Mouse (Mus musculus) myocyte (in vitro differentiated cells): ENCODE measurements around the gene Ncor2. TPM values are rescaled to one million over a fixed set of nuclear protein-coding genes. Genes with fewer than 3 reads are reported as not detected.

ENCODE experiments used
- H3K27me3 ChIP-seq: one replicate; pipeline ENCODE4 v1.6.1; 2011; ENCODE audit not compliant: control insufficient read depth, insufficient read depth, insufficient read length
- H3K36me3 ChIP-seq: one replicate; pipeline ENCODE4 v1.6.1; 2011; ENCODE audit not compliant: control insufficient read depth, insufficient read depth
- H3K4me2 ChIP-seq: one replicate; pipeline ENCODE4 v1.6.1; 2011; ENCODE audit warnings: low read depth, control low read depth
- H3K4me3 ChIP-seq: one replicate; pipeline ENCODE4 v1.5.1; 2011; ENCODE audit warnings: mild to moderate bottlenecking, control low read depth, moderate library complexity
- H3K79me2 ChIP-seq: one replicate; pipeline ENCODE4 v1.6.1; 2011; ENCODE audit not compliant: control insufficient read depth, insufficient read depth
- H3ac ChIP-seq: one replicate; pipeline ENCODE4 v1.6.1; 2011; ENCODE audit not compliant: control insufficient read depth, insufficient read length
- CEBPB ChIP-seq: IDR thresholded peaks from 2 replicates; pipeline ENCODE4 v1.6.1; 2011; ENCODE audit warnings: mild to moderate bottlenecking, moderate library complexity; ENCODE audit not compliant: poor library complexity, insufficient read depth, severe bottlenecking
- E2F4 ChIP-seq: IDR thresholded peaks from one replicate; pipeline ENCODE4 v1.6.1; 2011; ENCODE audit warnings: mild to moderate bottlenecking, control low read depth, moderate library complexity; ENCODE audit not compliant: insufficient read depth
- MAX ChIP-seq: IDR thresholded peaks from one replicate; pipeline ENCODE4 v1.6.1; 2011; ENCODE audit warnings: low read depth, mild to moderate bottlenecking, control low read depth
- MYOD1 ChIP-seq, 3 experiments: IDR thresholded peaks; one replicate each; pipeline ENCODE4 v1.6.1; 2011; ENCODE audit warnings: control low read depth in 2 of 3, low read depth in 2 of 3, mild to moderate bottlenecking in 2 of 3, moderate library complexity in 1 of 3; ENCODE audit not compliant: insufficient read length in 2 of 3, control insufficient read depth in 1 of 3
- MYOG ChIP-seq, 3 experiments: IDR thresholded peaks; one replicate each; pipeline ENCODE4 v1.6.1; 2011; ENCODE audit warnings: control low read depth in 2 of 3, low read depth in 2 of 3, mild to moderate bottlenecking in 2 of 3; ENCODE audit not compliant: insufficient read length in 2 of 3, control insufficient read depth in 1 of 3, insufficient read depth in 1 of 3
- POLR2A ChIP-seq: IDR thresholded peaks from one replicate; pipeline ENCODE4 v1.6.1; 2011; ENCODE audit warnings: low read depth, mild to moderate bottlenecking, control low read depth, moderate library complexity; ENCODE audit not compliant: insufficient read length
- POLR2AphosphoS2 ChIP-seq: IDR thresholded peaks from one replicate; pipeline ENCODE4 v1.6.1; 2011; ENCODE audit warnings: low read depth, control low read depth; ENCODE audit not compliant: insufficient read length
- REST ChIP-seq: IDR thresholded peaks from one replicate; pipeline ENCODE4 v1.6.1; 2011; ENCODE audit warnings: mild to moderate bottlenecking, control low read depth, moderate library complexity; ENCODE audit not compliant: insufficient read depth, insufficient read length
- SRF ChIP-seq: IDR thresholded peaks from one replicate; pipeline ENCODE4 v1.6.1; 2011; ENCODE audit warnings: low read depth; ENCODE audit not compliant: control insufficient read depth, insufficient read length
- TCF12 ChIP-seq: IDR thresholded peaks from one replicate; pipeline ENCODE4 v1.6.1; 2011; ENCODE audit warnings: mild to moderate bottlenecking, control low read depth; ENCODE audit not compliant: poor library complexity, insufficient read depth, severe bottlenecking
- TCF3 ChIP-seq: IDR thresholded peaks from one replicate; pipeline ENCODE4 v1.6.1; 2011; ENCODE audit warnings: low read depth, control low read depth; ENCODE audit not compliant: insufficient read length
- USF1 ChIP-seq: IDR thresholded peaks from one replicate; pipeline ENCODE4 v1.6.1; 2011; ENCODE audit warnings: low read depth, mild to moderate bottlenecking, control low read depth, moderate library complexity
- polyA plus RNA-seq: library from polyadenylated mRNA; unstranded; fragments of >200 nt; fragmentation: generic; extraction: Trizol; gene quantifications from one replicate; pipeline ENCODE4 v1.2.1, GENCODE M21; 2012; ENCODE audit warnings: missing spikeins

Ncor2 gene
- polyA plus RNA-seq, 1 experiment = 127 TPM

DNA sequence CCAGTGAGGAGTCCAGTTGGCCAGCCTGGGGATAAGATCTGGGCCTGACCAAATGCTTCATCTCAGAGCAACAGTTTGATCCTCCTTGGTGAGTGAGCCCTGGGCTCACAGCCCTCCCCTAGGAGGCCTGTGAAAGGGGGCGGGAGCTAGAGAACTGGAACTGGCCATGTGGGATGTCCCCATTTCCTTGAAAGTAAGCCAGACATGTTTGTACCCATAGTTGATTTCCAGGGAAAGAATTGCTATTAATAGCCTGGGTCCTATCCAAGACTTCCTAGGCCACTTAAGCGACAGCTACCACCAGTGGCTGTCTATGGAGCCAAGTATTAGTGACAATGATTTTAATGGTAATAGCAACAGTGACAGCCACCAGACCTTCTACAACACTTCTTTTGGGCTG is 189.3 kb downstream of the Ncor2 start:
- H3K36me3 ChIP-seq = no peaks in the 10 kb centered on the region
- TF ChIP-seq TCF12 (no peak), SRF (no peak), CEBPB (no peak), MYOD1 (IDR thresholded peaks at IDR 0.05; ENCODE audit: control insufficient read depth in 1 of 3, insufficient read length in 2 of 3, low read depth in 2 of 3) (no peak), MAX (no peak), POLR2AphosphoS2 (no peak), REST (no peak), TCF3 (no peak), USF1 (no peak), E2F4 (no peak), MYOG (IDR thresholded peaks at IDR 0.05; ENCODE audit: control insufficient read depth in 1 of 3, insufficient read depth in 1 of 3, insufficient read length in 2 of 3, low read depth in 2 of 3) (no peak), POLR2A (no peak)
- H3K79me2 ChIP-seq = no peaks in the 10 kb centered on the region
- no peak overlapping the region for H3K4me2 ChIP-seq
- H3K4me3 ChIP-seq = no peak overlapping the region
- peaks cover 6% of the 10 kb centered on the region for H3K27me3 ChIP-seq
- H3ac ChIP-seq = no peak overlapping the region

DNA sequence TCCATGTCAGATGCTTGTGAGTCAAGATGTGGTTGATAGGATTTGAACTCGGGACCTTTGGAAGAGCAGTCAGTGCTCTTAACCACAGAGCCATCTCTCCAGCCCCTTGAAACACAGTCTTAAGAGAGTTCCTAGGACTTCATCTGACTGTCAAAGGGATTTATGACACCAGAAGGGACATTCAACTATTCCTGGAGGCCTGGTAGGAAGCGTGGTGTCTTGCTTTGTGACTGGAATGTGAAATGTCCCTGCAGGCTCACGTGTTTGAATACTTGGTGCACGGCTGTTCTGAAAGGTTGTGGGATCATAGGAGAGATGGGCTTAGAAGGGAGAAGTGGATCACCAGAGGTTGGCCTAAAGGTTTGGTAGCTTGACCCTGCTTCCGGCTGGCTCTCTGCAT is 192.4 kb downstream of the Ncor2 start:
- TF ChIP-seq MYOD1 (IDR thresholded peaks at IDR 0.05; ENCODE audit: control insufficient read depth in 1 of 3, insufficient read length in 2 of 3, low read depth in 2 of 3) (no peak), USF1 (no peak), SRF (no peak), TCF12 (no peak), TCF3 (no peak), MYOG (IDR thresholded peaks at IDR 0.05; ENCODE audit: control insufficient read depth in 1 of 3, insufficient read depth in 1 of 3, insufficient read length in 2 of 3, low read depth in 2 of 3) (no peak), POLR2AphosphoS2 (no peak), POLR2A (no peak), MAX (no peak)
- Histone ChIP-seq H3K4me3 (no peak overlapping the region), H3K4me2 (no peak overlapping the region), H3K27me3 (no peaks in the 10 kb centered on the region), H3K36me3 (no peaks in the 10 kb centered on the region), H3K79me2 (no peaks in the 10 kb centered on the region), H3ac (no peak overlapping the region)

- TF ChIP-seq TCF3 (no peak), POLR2AphosphoS2 (no peak), SRF (no peak), MYOD1 (IDR thresholded peaks at IDR 0.05; ENCODE audit: control insufficient read depth in 1 of 3, insufficient read length in 2 of 3, low read depth in 2 of 3) (no peak)
- no peak overlapping the region for H3K4me3 ChIP-seq
- no peak overlapping the region for H3K4me2 ChIP-seq
- H3K79me2 ChIP-seq = no peaks in the 10 kb centered on the region
- H3ac ChIP-seq = no peak overlapping the region
- H3K36me3 ChIP-seq = no peaks in the 10 kb centered on the region
- no peaks in the 10 kb centered on the region for H3K27me3 ChIP-seq
Observed at GRCm38 (mm10) chr5:124986222-124986621, 192.8 kb downstream of the Ncor2 start.

DNA sequence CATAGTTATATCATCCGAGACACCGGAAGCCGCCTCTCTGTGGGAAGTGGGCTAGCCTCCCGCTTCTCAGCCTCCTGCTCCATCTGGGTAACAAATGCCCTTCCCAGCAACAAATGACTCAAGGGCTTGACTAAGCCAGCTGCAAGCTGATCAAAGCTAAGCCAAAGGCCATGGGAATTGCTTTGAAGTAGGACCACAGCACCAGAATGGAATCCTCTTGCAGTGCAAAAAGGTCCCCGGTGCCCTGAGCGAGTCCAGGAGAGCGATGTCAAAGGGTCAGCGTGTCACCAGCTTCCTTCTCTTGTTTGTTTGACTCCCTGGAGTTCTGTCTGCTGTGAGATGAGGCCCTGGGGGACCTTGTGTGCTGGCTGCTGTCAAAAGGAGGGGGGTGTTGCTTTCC is 209.2 kb downstream of the Ncor2 start:
- no peak for TF ChIP-seq MAX
- Histone ChIP-seq H3K4me3 (no peak overlapping the region), H3K79me2 (no peaks in the 10 kb centered on the region), H3K36me3 (no peaks in the 10 kb centered on the region), H3K4me2 (no peak overlapping the region), H3ac (no peak overlapping the region), H3K27me3 (no peaks in the 10 kb centered on the region)

Other genes with a start within 250 kb of the Ncor2 start
- 0.32 TPM for gene Rflna, start 176.0 kb downstream of the Ncor2 start, polyA plus RNA-seq
- 28.6 TPM for gene Scarb1, start 161.9 kb upstream of the Ncor2 start, polyA plus RNA-seq
- 1.9 TPM for gene Gm10382, start 210.1 kb upstream of the Ncor2 start, polyA plus RNA-seq
- gene Ubc, start 211.0 kb upstream of the Ncor2 start, polyA plus RNA-seq = 878 TPM